Mouse (Mus musculus): ENCODE results near the gene Spg7. TPM values are rescaled to one million over a fixed set of nuclear protein-coding genes. Genes with fewer than 3 reads are reported as not detected.
"Not testable (repeated sequence)": the region's sequence is repeated elsewhere in the genome, so short reads cannot be mapped to it uniquely, and the experiment has no call there.

Spg7 gene
- total RNA-seq (2021) = 10 to 100 TPM; 64.3 to 68.6 TPM

GRCm38 (mm10) chr8:123062721-123063120 lies at the start of gene Spg7:
Gene Spg7, plus strand, starts transcription at chr8:123062942.
- no peak for DNase-seq (ENCODE audit: low spot score in 2 of 2)
- intact Hi-C loops (cut with DNase I) = loop anchor here (10.0 kb wide), 1 partner anchor 448 kb away; the partner anchor contains the start of genes Galns and Trappc2l

- intact Hi-C loops (cut with DNase I) = no loop called here
- DNase-seq (ENCODE audit: low spot score in 2 of 2) = peak in 1 of 2 experiments; percentile 37
Measured at GRCm38 (mm10) chr8:123014429-123014828, 48.3 kb upstream of the Spg7 start.

DNA sequence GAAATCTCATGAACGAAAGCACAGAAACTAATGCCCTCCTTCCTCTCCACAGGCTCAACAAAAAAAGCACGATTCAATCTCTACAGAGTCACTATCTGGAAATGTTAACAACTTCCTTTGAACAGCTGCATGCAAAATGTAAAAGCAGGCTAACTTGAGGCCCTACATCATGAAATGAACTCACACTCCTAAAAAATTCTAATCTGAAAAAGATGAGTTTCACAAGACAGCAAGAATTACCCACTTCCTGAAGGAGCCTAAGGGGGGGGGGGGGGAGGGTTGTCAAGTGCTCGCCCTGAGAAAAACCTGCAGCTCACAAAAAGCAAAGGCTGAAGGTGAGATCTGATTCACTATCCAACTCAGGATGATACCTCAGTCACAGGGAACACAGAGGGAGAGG lies 47.7 kb upstream of the Spg7 start:
- intact Hi-C loops (cut with DNase I) = no loop called here
- no peak for DNase-seq (ENCODE audit: low spot score in 2 of 2)

DNA sequence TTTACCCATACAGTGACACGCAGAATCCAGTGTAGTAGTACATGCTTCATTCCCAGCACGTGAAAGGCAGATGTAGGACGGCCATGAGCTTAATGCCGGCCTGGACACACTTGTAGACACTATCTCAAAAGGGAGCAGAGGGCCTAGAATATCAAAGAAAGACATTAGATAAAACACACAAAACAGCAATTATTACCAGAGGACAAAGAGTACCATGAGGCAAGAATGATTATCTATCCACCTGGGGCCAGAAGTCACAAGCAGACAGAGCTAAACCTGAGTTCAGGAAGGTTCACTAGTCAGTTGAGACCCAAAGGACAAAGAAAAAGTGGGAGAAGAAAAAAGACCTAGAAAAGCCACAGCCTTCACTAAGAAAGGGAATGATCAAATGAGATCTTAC lies 45.6 kb upstream of the Spg7 start:
- DNase-seq (ENCODE audit: low spot score in 2 of 2) = no peak
- intact Hi-C loops (cut with DNase I) = no loop called here

DNA sequence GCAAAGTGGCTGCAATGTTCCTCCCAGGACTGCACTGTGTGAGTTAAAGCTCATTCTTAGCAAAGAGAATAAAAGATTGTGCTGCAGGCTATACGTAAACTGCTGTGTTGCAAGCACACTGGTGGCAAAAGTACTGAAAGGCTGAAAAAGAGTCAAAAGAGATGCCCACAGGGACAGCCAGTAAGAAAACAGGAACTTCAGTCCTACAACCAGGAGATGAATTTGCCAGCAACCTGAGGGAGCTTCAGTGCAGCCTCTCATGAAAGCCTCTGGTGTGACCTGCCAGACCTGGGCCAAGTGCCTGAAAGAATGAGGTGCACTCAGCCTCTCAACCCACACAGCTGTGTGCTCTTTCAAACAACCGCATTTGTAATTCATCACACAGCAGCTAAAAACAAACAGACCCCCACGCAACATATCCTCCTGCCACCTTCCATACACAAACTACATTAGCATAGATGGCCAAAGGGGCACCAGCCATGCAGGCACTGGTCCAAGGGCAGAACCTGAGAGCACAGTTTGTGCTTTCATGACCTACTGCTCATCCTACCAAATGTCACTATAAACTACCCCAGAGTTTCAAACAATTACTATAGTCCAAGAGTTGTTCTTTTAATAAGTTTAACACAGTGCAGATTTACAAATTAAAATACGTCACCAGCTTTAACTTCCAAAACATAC lies 44.1 kb upstream of the Spg7 start:
- intact Hi-C loops (cut with DNase I) = no loop called here
- no peak for DNase-seq (ENCODE audit: low spot score in 2 of 2)

- DNase-seq (ENCODE audit: low spot score in 2 of 2) = no peak
- intact Hi-C loops (cut with DNase I) = no loop called here
Measured at GRCm38 (mm10) chr8:123020084-123020483, 42.7 kb upstream of the Spg7 start.

DNA sequence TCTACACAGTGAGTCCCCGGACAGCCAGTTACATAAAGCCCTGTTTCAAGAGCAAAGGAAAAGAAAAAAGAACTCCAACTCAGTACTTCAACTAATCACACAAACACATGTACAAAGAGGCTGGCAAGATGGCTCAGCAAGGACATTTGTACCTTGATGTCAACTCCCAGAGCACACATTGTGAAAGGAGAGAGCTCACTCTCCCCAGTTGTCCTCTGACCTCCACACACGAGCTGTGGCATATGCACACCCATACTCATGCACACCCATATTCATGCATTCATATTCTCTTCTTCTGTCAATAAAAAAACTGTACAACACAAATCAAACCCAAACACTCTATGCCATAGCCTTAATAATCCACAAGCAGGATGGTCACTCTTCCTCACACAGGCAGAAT lies 41.9 kb upstream of the Spg7 start:
- intact Hi-C loops (cut with DNase I) = no loop called here
- DNase-seq (ENCODE audit: low spot score in 2 of 2) = no peak

DNA sequence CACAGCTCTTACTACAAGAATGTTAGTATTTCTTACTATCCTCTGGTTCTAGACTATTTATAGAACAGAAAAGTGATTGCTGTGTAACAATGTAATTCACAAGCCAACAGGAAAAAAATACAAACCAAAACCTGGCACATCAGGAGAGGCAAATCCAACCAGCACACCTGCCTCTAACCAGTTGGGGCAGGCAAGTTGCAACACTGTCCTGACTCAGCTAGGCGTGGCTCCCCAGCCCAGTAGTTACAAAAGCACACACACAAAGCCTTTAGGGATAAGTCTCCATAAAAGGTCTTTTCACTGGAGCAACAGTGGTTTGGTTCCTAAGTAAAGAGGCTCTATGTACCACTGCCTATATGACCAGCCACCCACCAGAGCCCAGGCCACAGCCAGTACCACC lies 41.5 kb upstream of the Spg7 start:
- DNase-seq (ENCODE audit: low spot score in 2 of 2) = no peak
- intact Hi-C loops (cut with DNase I) = no loop called here

GRCm38 (mm10) chr8:123022727-123023126 lies 40.0 kb upstream of the Spg7 start:
- intact Hi-C loops (cut with DNase I) = no loop called here
- DNase-seq (ENCODE audit: low spot score in 2 of 2) = no peak

GRCm38 (mm10) chr8:123024226-123024625 lies 38.5 kb upstream of the Spg7 start:
- intact Hi-C loops (cut with DNase I) = no loop called here
- DNase-seq (ENCODE audit: low spot score in 2 of 2) = no peak

DNA sequence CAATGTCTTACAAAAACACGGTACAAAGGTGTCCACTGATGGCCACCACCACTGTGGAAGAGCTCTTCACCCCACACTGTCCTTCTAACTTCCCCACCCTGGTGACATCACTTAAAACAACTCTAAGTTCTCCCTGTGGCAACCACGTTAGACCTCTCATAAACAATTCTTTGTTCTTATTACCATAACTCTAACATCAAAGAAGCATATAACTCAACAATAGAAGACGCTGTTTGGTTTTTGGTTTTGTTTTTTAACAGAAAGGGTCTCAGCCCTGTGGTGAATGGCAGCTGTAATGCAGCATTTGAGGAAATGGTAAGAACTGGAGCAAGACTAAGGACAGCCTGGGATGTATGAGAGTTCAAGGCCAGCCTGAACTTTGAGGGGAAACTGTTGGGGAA lies 36.8 kb upstream of the Spg7 start:
- intact Hi-C loops (cut with DNase I) = no loop called here

DNA sequence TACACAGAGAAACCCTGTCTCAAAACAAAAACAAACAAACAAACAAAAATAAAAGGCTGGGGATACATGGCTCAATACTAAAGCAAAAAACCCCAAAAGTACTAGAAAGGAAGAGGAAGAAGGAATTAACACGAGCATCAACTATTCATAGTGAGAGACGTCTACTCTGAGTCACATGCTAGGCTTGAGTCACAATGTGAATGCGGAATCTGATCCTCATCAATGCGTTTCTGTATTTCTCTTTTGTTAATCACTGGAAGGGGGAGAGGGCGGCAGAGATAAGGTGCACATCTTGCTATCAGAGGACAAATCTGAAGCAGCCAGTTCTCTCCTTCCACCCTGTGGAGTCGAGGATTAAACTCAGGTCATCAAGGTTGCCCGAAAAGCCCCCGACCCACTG lies 35.0 kb upstream of the Spg7 start:
- DNase-seq (ENCODE audit: low spot score in 2 of 2) = no peak
- intact Hi-C loops (cut with DNase I) = no loop called here

More for the DNA sequence above, 36.8 kb upstream of the Spg7 start:
- no peak for DNase-seq (ENCODE audit: low spot score in 2 of 2)

DNA sequence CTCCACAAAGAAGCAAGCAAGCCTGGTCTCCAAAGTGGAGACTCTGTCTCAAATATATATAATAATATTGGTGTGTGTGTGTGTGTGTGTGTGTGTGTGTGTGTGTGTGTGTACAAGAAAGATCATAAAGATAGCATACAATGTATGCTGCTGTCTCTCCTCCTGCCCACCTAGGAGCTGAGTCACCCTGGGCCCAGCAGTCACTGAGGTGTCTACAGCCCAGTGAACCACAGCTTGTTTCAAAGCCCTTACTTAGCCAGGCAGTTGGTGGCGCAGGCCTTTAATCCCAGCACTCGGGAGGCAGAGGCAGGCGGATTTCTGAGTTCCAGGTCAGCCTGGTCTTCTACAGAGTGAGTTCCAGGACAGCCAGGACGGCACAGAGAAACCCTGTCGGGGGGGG lies 32.7 kb upstream of the Spg7 start:
- intact Hi-C loops (cut with DNase I) = not testable (repeated sequence)

GRCm38 (mm10) chr8:123031321-123031978 lies 31.3 kb upstream of the Spg7 start:
- intact Hi-C loops (cut with DNase I) = no loop called here
- no peak for DNase-seq (ENCODE audit: low spot score in 2 of 2)

More for the DNA sequence above, 32.7 kb upstream of the Spg7 start:
- not testable (repeated sequence) for DNase-seq (ENCODE audit: low spot score in 2 of 2)

DNA sequence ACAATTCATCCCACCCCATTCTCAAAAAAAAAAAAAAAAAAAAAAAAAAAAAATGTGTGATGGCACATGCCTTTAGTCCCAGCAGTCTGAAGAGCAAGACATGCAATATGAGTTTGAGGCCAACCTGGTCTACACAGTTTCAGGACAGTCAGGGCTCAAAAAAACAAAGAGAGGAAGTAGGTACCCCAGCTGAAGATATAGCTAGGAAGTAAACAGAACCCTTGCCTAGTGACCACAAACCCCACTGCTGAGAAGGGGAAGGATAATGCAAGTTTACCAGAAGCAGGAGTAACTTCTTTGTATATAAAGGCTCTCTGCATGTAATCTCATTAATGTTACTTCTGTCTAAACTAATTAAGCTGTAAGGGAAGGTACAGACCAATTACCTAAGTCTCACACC lies 30.0 kb upstream of the Spg7 start:
- intact Hi-C loops (cut with DNase I) = no loop called here
- DNase-seq (ENCODE audit: low spot score in 2 of 2) = no peak

DNA sequence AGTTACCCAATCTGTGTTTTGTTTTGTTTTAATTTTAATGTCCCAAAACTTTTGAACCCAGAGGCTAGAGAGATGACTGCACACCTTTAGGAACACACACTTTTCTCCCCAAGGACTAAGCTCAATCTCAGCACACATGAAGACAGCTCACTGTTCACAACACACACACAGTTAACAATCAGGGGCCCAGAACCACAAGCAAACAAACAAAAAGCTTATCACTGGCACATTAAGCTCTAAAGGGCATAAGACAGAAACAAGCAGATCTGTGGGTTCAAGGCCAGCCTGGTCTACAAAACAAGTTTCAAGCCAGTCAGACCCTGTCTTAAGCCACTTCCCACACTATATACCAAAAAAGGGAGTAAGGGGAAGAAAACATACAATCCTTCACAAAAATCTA lies 29.3 kb upstream of the Spg7 start:
- no peak for DNase-seq (ENCODE audit: low spot score in 2 of 2)
- intact Hi-C loops (cut with DNase I) = no loop called here

- intact Hi-C loops (cut with DNase I) = no loop called here
- DNase-seq (ENCODE audit: low spot score in 2 of 2) = no peak
Measured at GRCm38 (mm10) chr8:123034171-123034570, 28.6 kb upstream of the Spg7 start.

GRCm38 (mm10) chr8:123036956-123037355 lies 25.8 kb upstream of the Spg7 start:
- intact Hi-C loops (cut with DNase I) = no loop called here
- DNase-seq (ENCODE audit: low spot score in 2 of 2) = no peak

- intact Hi-C loops (cut with DNase I) = no loop called here
- DNase-seq (ENCODE audit: low spot score in 2 of 2) = no peak
Measured at GRCm38 (mm10) chr8:123037487-123037886, 25.3 kb upstream of the Spg7 start.

DNA sequence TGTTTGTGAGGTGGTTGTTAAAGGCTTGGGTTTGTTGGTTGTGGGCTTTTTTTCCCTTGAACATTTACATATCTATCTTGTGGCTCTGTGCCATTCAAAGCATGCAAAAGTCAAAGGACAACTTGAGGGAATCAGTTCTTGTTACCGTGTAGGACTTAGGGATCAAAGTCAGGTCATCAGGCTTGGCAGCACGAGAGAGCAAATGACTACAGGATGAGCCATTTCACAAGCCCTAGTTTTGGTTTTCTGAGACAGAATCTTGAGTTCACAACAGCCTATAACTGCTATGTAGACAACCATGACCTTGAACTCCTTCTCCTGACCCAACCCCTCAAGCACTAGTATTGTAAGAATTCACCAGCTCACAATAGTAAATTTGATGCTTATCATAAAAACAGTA lies 24.4 kb upstream of the Spg7 start:
- intact Hi-C loops (cut with DNase I) = no loop called here
- no peak for DNase-seq (ENCODE audit: low spot score in 2 of 2)

- no peak for DNase-seq (ENCODE audit: low spot score in 2 of 2)
- intact Hi-C loops (cut with DNase I) = no loop called here
Measured at GRCm38 (mm10) chr8:123039376-123040109, 23.2 kb upstream of the Spg7 start.

Measured in left cerebral cortex, postnatal 25 days (tissue).